Mouse (Mus musculus): ENCODE measurements at regions not wholly inside any gene's neighbourhood (a gene's known extent, or its start where the extent isn't known, plus 50 kb on each side); places are given as distances from the start of the nearest gene placed in this dataset.
A peak's percentile ranks its signal among the peaks of the same experiment; 100 is the strongest.

- H3K4me1 ChIP-seq (ENCODE audit: control insufficient read depth, insufficient read depth, low read depth, low read length) = no peaks in the 10 kb centered on the region
- H3K4me3 ChIP-seq (ENCODE audit: low read length) = no peak overlapping the region
- no peaks in the 10 kb centered on the region for H3K9me3 ChIP-seq (ENCODE audit: control insufficient read depth, low read length)
- 79% methylated on average over 4 of the region's 4 CpGs for WGBS
- no peaks in the 10 kb centered on the region for H3K27me3 ChIP-seq (replicated peaks; ENCODE audit: control insufficient read depth, insufficient read depth, low read length)
- no peak overlapping the region for H3K9ac ChIP-seq (ENCODE audit: low read depth, low read length)
- ATAC-seq = peak; percentile 76
- no peak overlapping the region for H3K4me2 ChIP-seq (ENCODE audit: low read length)
- H3K27ac ChIP-seq (ENCODE audit: low read depth, low read length) = no peak overlapping the region
- no peaks in the 10 kb centered on the region for H3K36me3 ChIP-seq (ENCODE audit: control insufficient read depth, insufficient read depth, low read length)
Observed at GRCm38 (mm10) chr16:71004211-71004610, 690.5 kb downstream of the Gbe1 start.

- Histone ChIP-seq H3K4me1 (ENCODE audit: control insufficient read depth, insufficient read depth, low read depth, low read length) (no peaks in the 10 kb centered on the region), H3K4me2 (ENCODE audit: low read length) (no peak overlapping the region), H3K9ac (ENCODE audit: low read depth, low read length) (no peak overlapping the region), H3K9me3 (ENCODE audit: control insufficient read depth, low read length) (no peaks in the 10 kb centered on the region), H3K27me3 (replicated peaks; ENCODE audit: control insufficient read depth, insufficient read depth, low read length) (no peaks in the 10 kb centered on the region), H3K36me3 (ENCODE audit: control insufficient read depth, insufficient read depth, low read length) (no peaks in the 10 kb centered on the region), H3K4me3 (ENCODE audit: low read length) (no peak overlapping the region), H3K27ac (ENCODE audit: low read depth, low read length) (no peak overlapping the region)
- ATAC-seq = no peak
- 61% methylated on average over 2 of the region's 2 CpGs for WGBS
Observed at GRCm38 (mm10) chr16:71043381-71043780, 729.6 kb downstream of the Gbe1 start.

GRCm38 (mm10) chr16:71054258-71054657 lies 740.5 kb downstream of the Gbe1 start:
- Histone ChIP-seq H3K9ac (ENCODE audit: low read depth, low read length) (no peak overlapping the region), H3K27ac (ENCODE audit: low read depth, low read length) (no peak overlapping the region), H3K4me1 (ENCODE audit: control insufficient read depth, insufficient read depth, low read depth, low read length) (no peaks in the 10 kb centered on the region), H3K4me3 (ENCODE audit: low read length) (no peak overlapping the region), H3K27me3 (replicated peaks; ENCODE audit: control insufficient read depth, insufficient read depth, low read length) (no peaks in the 10 kb centered on the region), H3K4me2 (ENCODE audit: low read length) (no peak overlapping the region), H3K9me3 (ENCODE audit: control insufficient read depth, low read length) (no peaks in the 10 kb centered on the region), H3K36me3 (ENCODE audit: control insufficient read depth, insufficient read depth, low read length) (no peaks in the 10 kb centered on the region)
- ATAC-seq = no peak
- WGBS = 71% methylated on average over 2 of the region's 2 CpGs

- Histone ChIP-seq H3K36me3 (ENCODE audit: control insufficient read depth, insufficient read depth, low read length) (no peaks in the 10 kb centered on the region), H3K27ac (ENCODE audit: low read depth, low read length) (no peak overlapping the region), H3K4me1 (ENCODE audit: control insufficient read depth, insufficient read depth, low read depth, low read length) (no peaks in the 10 kb centered on the region), H3K9ac (ENCODE audit: low read depth, low read length) (no peak overlapping the region), H3K4me2 (ENCODE audit: low read length) (no peak overlapping the region), H3K27me3 (replicated peaks; ENCODE audit: control insufficient read depth, insufficient read depth, low read length) (no peaks in the 10 kb centered on the region), H3K4me3 (ENCODE audit: low read length) (no peak overlapping the region), H3K9me3 (ENCODE audit: control insufficient read depth, low read length) (no peaks in the 10 kb centered on the region)
- WGBS = 65% methylated on average over 3 of the region's 3 CpGs
- ATAC-seq = no peak
Observed at GRCm38 (mm10) chr16:71062754-71063153, 749.0 kb downstream of the Gbe1 start.

GRCm38 (mm10) chr16:71063361-71063932 lies 749.7 kb downstream of the Gbe1 start:
- ATAC-seq = no peak
- H3K27ac ChIP-seq (ENCODE audit: low read depth, low read length) = no peak overlapping the region
- H3K9me3 ChIP-seq (ENCODE audit: control insufficient read depth, low read length) = no peaks in the 10 kb centered on the region
- H3K4me3 ChIP-seq (ENCODE audit: low read length) = no peak overlapping the region
- WGBS = 66% methylated on average over 3 of the region's 3 CpGs
- H3K4me1 ChIP-seq (ENCODE audit: control insufficient read depth, insufficient read depth, low read depth, low read length) = no peaks in the 10 kb centered on the region
- no peaks in the 10 kb centered on the region for H3K36me3 ChIP-seq (ENCODE audit: control insufficient read depth, insufficient read depth, low read length)
- H3K27me3 ChIP-seq (replicated peaks; ENCODE audit: control insufficient read depth, insufficient read depth, low read length) = no peaks in the 10 kb centered on the region
- no peak overlapping the region for H3K9ac ChIP-seq (ENCODE audit: low read depth, low read length)
- no peak overlapping the region for H3K4me2 ChIP-seq (ENCODE audit: low read length)

- H3K4me2 ChIP-seq (ENCODE audit: low read length) = no peak overlapping the region
- no peak overlapping the region for H3K9ac ChIP-seq (ENCODE audit: low read depth, low read length)
- no peaks in the 10 kb centered on the region for H3K9me3 ChIP-seq (ENCODE audit: control insufficient read depth, low read length)
- H3K27me3 ChIP-seq (replicated peaks; ENCODE audit: control insufficient read depth, insufficient read depth, low read length) = no peaks in the 10 kb centered on the region
- no peaks in the 10 kb centered on the region for H3K36me3 ChIP-seq (ENCODE audit: control insufficient read depth, insufficient read depth, low read length)
- no peak overlapping the region for H3K27ac ChIP-seq (ENCODE audit: low read depth, low read length)
- H3K4me1 ChIP-seq (ENCODE audit: control insufficient read depth, insufficient read depth, low read depth, low read length) = no peaks in the 10 kb centered on the region
- H3K4me3 ChIP-seq (ENCODE audit: low read length) = no peak overlapping the region
- no peak for ATAC-seq
Observed at GRCm38 (mm10) chr16:71070186-71070585, 756.4 kb downstream of the Gbe1 start.

GRCm38 (mm10) chr16:71102829-71103228 lies 789.1 kb downstream of the Gbe1 start:
- Histone ChIP-seq H3K27ac (ENCODE audit: low read depth, low read length) (no peak overlapping the region), H3K4me3 (ENCODE audit: low read length) (no peak overlapping the region), H3K4me1 (ENCODE audit: control insufficient read depth, insufficient read depth, low read depth, low read length) (no peaks in the 10 kb centered on the region), H3K4me2 (ENCODE audit: low read length) (no peak overlapping the region), H3K36me3 (ENCODE audit: control insufficient read depth, insufficient read depth, low read length) (no peaks in the 10 kb centered on the region), H3K27me3 (replicated peaks; ENCODE audit: control insufficient read depth, insufficient read depth, low read length) (no peaks in the 10 kb centered on the region), H3K9me3 (ENCODE audit: control insufficient read depth, low read length) (no peaks in the 10 kb centered on the region), H3K9ac (ENCODE audit: low read depth, low read length) (no peak overlapping the region)
- no peak for ATAC-seq
- 76% methylated on average over 3 of the region's 3 CpGs for WGBS

GRCm38 (mm10) chr16:71108979-71109378 lies 795.2 kb downstream of the Gbe1 start:
- no peak overlapping the region for H3K9ac ChIP-seq (ENCODE audit: low read depth, low read length)
- H3K9me3 ChIP-seq (ENCODE audit: control insufficient read depth, low read length) = no peaks in the 10 kb centered on the region
- 90% methylated on average over 1 of the region's 1 CpGs for WGBS
- no peaks in the 10 kb centered on the region for H3K4me1 ChIP-seq (ENCODE audit: control insufficient read depth, insufficient read depth, low read depth, low read length)
- H3K4me3 ChIP-seq (ENCODE audit: low read length) = no peak overlapping the region
- no peak for ATAC-seq
- no peak overlapping the region for H3K27ac ChIP-seq (ENCODE audit: low read depth, low read length)
- no peaks in the 10 kb centered on the region for H3K27me3 ChIP-seq (replicated peaks; ENCODE audit: control insufficient read depth, insufficient read depth, low read length)
- no peak overlapping the region for H3K4me2 ChIP-seq (ENCODE audit: low read length)
- no peaks in the 10 kb centered on the region for H3K36me3 ChIP-seq (ENCODE audit: control insufficient read depth, insufficient read depth, low read length)

- 94% methylated on average over 3 of the region's 3 CpGs for WGBS
Observed at GRCm38 (mm10) chr16:71114301-71114700, 800.6 kb downstream of the Gbe1 start.

GRCm38 (mm10) chr16:71120706-71121105 lies 807.0 kb downstream of the Gbe1 start:
- no peaks in the 10 kb centered on the region for H3K4me1 ChIP-seq (ENCODE audit: control insufficient read depth, insufficient read depth, low read depth, low read length)
- no peak overlapping the region for H3K27ac ChIP-seq (ENCODE audit: low read depth, low read length)
- ATAC-seq = no peak
- no peak overlapping the region for H3K4me2 ChIP-seq (ENCODE audit: low read length)
- H3K27me3 ChIP-seq (replicated peaks; ENCODE audit: control insufficient read depth, insufficient read depth, low read length) = no peaks in the 10 kb centered on the region
- H3K4me3 ChIP-seq (ENCODE audit: low read length) = no peak overlapping the region
- H3K9ac ChIP-seq (ENCODE audit: low read depth, low read length) = no peak overlapping the region
- 86% methylated on average over 5 of the region's 5 CpGs for WGBS
- H3K36me3 ChIP-seq (ENCODE audit: control insufficient read depth, insufficient read depth, low read length) = no peaks in the 10 kb centered on the region
- no peaks in the 10 kb centered on the region for H3K9me3 ChIP-seq (ENCODE audit: control insufficient read depth, low read length)

More at GRCm38 (mm10) chr16:71114301-71114700, 800.6 kb downstream of the Gbe1 start:
- Histone ChIP-seq H3K4me2 (ENCODE audit: low read length) (no peak overlapping the region), H3K27me3 (replicated peaks; ENCODE audit: control insufficient read depth, insufficient read depth, low read length) (no peaks in the 10 kb centered on the region), H3K9ac (ENCODE audit: low read depth, low read length) (no peak overlapping the region), H3K9me3 (ENCODE audit: control insufficient read depth, low read length) (no peaks in the 10 kb centered on the region), H3K36me3 (ENCODE audit: control insufficient read depth, insufficient read depth, low read length) (no peaks in the 10 kb centered on the region), H3K4me3 (ENCODE audit: low read length) (no peak overlapping the region), H3K27ac (ENCODE audit: low read depth, low read length) (no peak overlapping the region), H3K4me1 (ENCODE audit: control insufficient read depth, insufficient read depth, low read depth, low read length) (no peaks in the 10 kb centered on the region)
- no peak for ATAC-seq
